Mouse (Mus musculus) MEL (cell line): ENCODE measurements around the gene 4930438A08Rik.

Source experiments
- BHLHE40 ChIP-seq: IDR thresholded peaks from 2 replicates; pipeline ENCODE4 v1.6.1; 2012; ENCODE audit warnings: low read depth, mild to moderate bottlenecking, inconsistent platforms, low read length, improper control_type of control experiment, borderline replicate concordance
- CTCF ChIP-seq, 3 experiments: IDR thresholded peaks in 2 of 3; conservative IDR thresholded peaks in 1 of 3; 2 replicates each; pipeline ENCODE4 v1.5.1; 2011 to 2012; ENCODE audit warnings: low read length in 3 of 3, low read depth in 2 of 3, mild to moderate bottlenecking in 2 of 3, improper control_type of control experiment in 1 of 3, inconsistent platforms in 1 of 3, mixed read lengths in 1 of 3, moderate library complexity in 1 of 3; ENCODE audit not compliant: control insufficient read depth in 1 of 3, insufficient read depth in 1 of 3, poor library complexity in 1 of 3, severe bottlenecking in 1 of 3
- E2F4 ChIP-seq: IDR thresholded peaks from 2 replicates; pipeline ENCODE4 v1.6.1; 2011; ENCODE audit warnings: low read depth, low read length, improper control_type of control experiment, borderline replicate concordance
- EP300 ChIP-seq, 2 experiments: IDR thresholded peaks; 2 replicates each; pipeline ENCODE4 v1.6.1; 2011; ENCODE audit warnings: improper control_type of control experiment in 2 of 2, low read length in 2 of 2, low read depth in 1 of 2, mild to moderate bottlenecking in 1 of 2
- GATA1 ChIP-seq: IDR thresholded peaks from 2 replicates; pipeline ENCODE4 v1.6.1; 2011; ENCODE audit warnings: low read depth, low read length, improper control_type of control experiment
- MAX ChIP-seq: IDR thresholded peaks from 2 replicates; pipeline ENCODE4 v1.6.1; 2011; ENCODE audit warnings: low read length, improper control_type of control experiment
- POLR2A ChIP-seq, 2 experiments: IDR thresholded peaks; 2 replicates each; pipeline ENCODE4 v1.6.1; 2011 to 2012; ENCODE audit warnings: low read length in 2 of 2, mild to moderate bottlenecking in 2 of 2, control low read depth in 1 of 2, improper control_type of control experiment in 1 of 2, low read depth in 1 of 2, moderate library complexity in 1 of 2; ENCODE audit not compliant: control insufficient read depth in 1 of 2, insufficient read depth in 1 of 2, poor library complexity in 1 of 2
- RCOR1 ChIP-seq: IDR thresholded peaks from 2 replicates; pipeline ENCODE4 v1.6.1; 2012; ENCODE audit warnings: low read depth, mild to moderate bottlenecking, inconsistent platforms, low read length, improper control_type of control experiment
- TCF12 ChIP-seq: IDR thresholded peaks from 2 replicates; pipeline ENCODE4 v1.6.1; 2014; ENCODE audit warnings: low read depth, mild to moderate bottlenecking, inconsistent platforms, low read length, improper control_type of control experiment, moderate library complexity
- ZC3H11A ChIP-seq: IDR thresholded peaks from 2 replicates; pipeline ENCODE4 v1.6.1; 2012; ENCODE audit warnings: low read depth, mild to moderate bottlenecking, inconsistent platforms, low read length, improper control_type of control experiment
- ZKSCAN1 ChIP-seq: IDR thresholded peaks from 2 replicates; pipeline ENCODE4 v1.6.1; 2012; ENCODE audit warnings: low read depth, mild to moderate bottlenecking, inconsistent platforms, low read length, improper control_type of control experiment, moderate library complexity

DNA sequence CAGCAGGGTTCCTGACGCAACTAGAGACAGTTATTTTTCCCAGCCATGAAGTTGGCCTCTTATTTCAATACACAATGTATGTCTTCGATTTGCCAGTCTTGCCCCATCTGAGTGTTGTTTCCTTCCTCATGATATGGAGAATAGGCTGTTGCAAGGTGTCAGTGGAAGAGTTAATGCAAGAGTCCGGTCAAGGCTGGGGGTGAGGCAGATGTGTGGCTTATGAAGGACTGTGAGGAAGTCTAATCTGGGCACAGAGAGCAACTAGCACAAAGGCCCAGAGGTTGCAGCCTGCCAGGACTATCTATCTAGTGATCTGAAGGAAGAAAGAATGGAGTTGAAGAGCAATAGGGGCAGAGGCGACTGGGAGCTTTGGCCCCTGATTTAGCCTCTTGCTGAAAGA lies 14.4 kb upstream of the 4930438A08Rik start:
- no peak for TF ChIP-seq CTCF (IDR thresholded peaks at IDR 0.05 in 2 of 3, conservative IDR thresholded peaks at IDR 0.05 in 1 of 3; ENCODE audit: control insufficient read depth in 1 of 3, insufficient read depth in 1 of 3, low read depth in 2 of 3, low read length in 3 of 3, poor library complexity in 1 of 3, severe bottlenecking in 1 of 3)
- no peak for TF ChIP-seq ZC3H11A
- TF ChIP-seq TCF12, result no peak
- no peak for TF ChIP-seq MAX
- no peak for TF ChIP-seq GATA1
- no peak for TF ChIP-seq POLR2A (IDR thresholded peaks at IDR 0.05; ENCODE audit: control insufficient read depth in 1 of 2, insufficient read depth in 1 of 2, low read depth in 1 of 2, low read length in 2 of 2, poor library complexity in 1 of 2)
- TF ChIP-seq E2F4, result no peak
- no peak for TF ChIP-seq BHLHE40
- TF ChIP-seq RCOR1, result no peak
- TF ChIP-seq ZKSCAN1, result no peak
- no peak for TF ChIP-seq EP300 (IDR thresholded peaks at IDR 0.05; ENCODE audit: low read depth in 1 of 2, low read length in 2 of 2)
